Mouse (Mus musculus) midbrain, embryonic 14.5 days (tissue): ENCODE measurements around the gene Chl1. TPM values are rescaled to one million over a fixed set of nuclear protein-coding genes. Genes with fewer than 3 reads are reported as not detected.

ENCODE experiments used
- ATAC-seq: fragments of 200-750 bp; cut with Nextera tagmentation; 2 replicates; pipeline ENCODE4 v1.8.0; 2017; ENCODE audit warnings: moderate number of reproducible peaks, moderate library complexity; ENCODE audit not compliant: low FRiP score, low TSS enrichment
- DNase-seq: peaks from one replicate; pipeline ENCODE4 v3.0.0-alpha.2; 2015
- H3K27ac ChIP-seq: fragments of 300-500 bp; sonication (generic); replicated peaks from 2 replicates; pipeline ENCODE4 v1.5.1; 2014; ENCODE audit warnings: mild to moderate bottlenecking, low read depth, low read length, moderate library complexity
- H3K27me3 ChIP-seq: fragments of 300-500 bp; sonication (generic); 2 replicates; pipeline ENCODE4 v1.6.1; 2014; ENCODE audit warnings: low read length, control low read depth, mixed read lengths; ENCODE audit not compliant: control insufficient read depth, insufficient read depth
- H3K36me3 ChIP-seq: fragments of 300-500 bp; sonication (generic); 2 replicates; pipeline ENCODE4 v1.6.1; 2014; ENCODE audit warnings: low read length, control low read depth; ENCODE audit not compliant: control insufficient read depth, insufficient read depth
- H3K4me1 ChIP-seq: fragments of 300-500 bp; sonication (generic); 2 replicates; pipeline ENCODE4 v1.6.1; 2014; ENCODE audit warnings: mild to moderate bottlenecking, antibody characterized with exemption, low read length, control low read depth; ENCODE audit not compliant: control insufficient read depth, insufficient read depth
- H3K4me2 ChIP-seq: fragments of 300-500 bp; sonication (generic); 2 replicates; pipeline ENCODE4 v1.6.1; 2014; ENCODE audit warnings: mild to moderate bottlenecking, low read length, moderate library complexity
- H3K4me3 ChIP-seq: fragments of 300-500 bp; sonication (generic); replicated peaks from 2 replicates; pipeline ENCODE4 v1.5.1; 2014; ENCODE audit warnings: low read depth, low read length
- H3K9ac ChIP-seq: fragments of 300-500 bp; sonication (generic); replicated peaks from 2 replicates; pipeline ENCODE4 v1.6.1; 2014; ENCODE audit warnings: mild to moderate bottlenecking, low read length, moderate library complexity
- H3K9me3 ChIP-seq: fragments of 300-500 bp; sonication (generic); 2 replicates; pipeline ENCODE4 v1.6.1; 2016; ENCODE audit warnings: low read length, control low read depth, mixed read lengths; ENCODE audit not compliant: control insufficient read depth
- WGBS: fragments of 180-500 bp; shearing (Covaris S2); extraction: QIAGEN DNeasy Blood & Tissue Kit; methylation state at CpG from one replicate; pipeline ENCODE4 v1.1.7; 2014; 5-methylcytosine and 5-hydroxymethylcytosine counted together
- polyA plus RNA-seq: library from polyadenylated mRNA; unstranded; fragments of >200 nt; fragmentation: Nextera tagmentation; extraction: Ambion mirVana; gene quantifications from 2 replicates; pipeline ENCODE4 v1.2.1, GENCODE M21; 2014

The Chl1 gene
- polyA plus RNA-seq, 1 experiment from 2014 or later, result 146 TPM

GRCm38 (mm10) chr6:103692511-103692910, 182.1 kb downstream of the Chl1 start:
- no peaks in the 10 kb centered on the region for H3K9me3 ChIP-seq
- ATAC-seq, result no peak
- H3K4me1 ChIP-seq, result no peaks in the 10 kb centered on the region
- H3K4me2 ChIP-seq, result no peak overlapping the region
- H3K27ac ChIP-seq, result no peak overlapping the region
- no peak overlapping the region for H3K9ac ChIP-seq
- DNase-seq, result no peak
- WGBS, result 83% methylated on average over 3 of the region's 3 CpGs
- peaks cover 21% of the 10 kb centered on the region for H3K36me3 ChIP-seq
- no peak overlapping the region for H3K4me3 ChIP-seq
- H3K27me3 ChIP-seq, result no peaks in the 10 kb centered on the region

- 69% methylated on average over 7 of the region's 7 CpGs for WGBS
- Histone ChIP-seq H3K4me1 (no peaks in the 10 kb centered on the region), H3K9me3 (no peaks in the 10 kb centered on the region), H3K36me3 (peaks cover 33% of the 10 kb centered on the region), H3K27me3 (no peaks in the 10 kb centered on the region), H3K4me2 (no peak overlapping the region), H3K9ac (no peak overlapping the region), H3K27ac (no peak overlapping the region), H3K4me3 (no peak overlapping the region)
- peak; percentile 85 for DNase-seq
- no peak for ATAC-seq
These were observed 187.1 kb downstream of the Chl1 start for GRCm38 (mm10) chr6:103697349-103698028.

DNA sequence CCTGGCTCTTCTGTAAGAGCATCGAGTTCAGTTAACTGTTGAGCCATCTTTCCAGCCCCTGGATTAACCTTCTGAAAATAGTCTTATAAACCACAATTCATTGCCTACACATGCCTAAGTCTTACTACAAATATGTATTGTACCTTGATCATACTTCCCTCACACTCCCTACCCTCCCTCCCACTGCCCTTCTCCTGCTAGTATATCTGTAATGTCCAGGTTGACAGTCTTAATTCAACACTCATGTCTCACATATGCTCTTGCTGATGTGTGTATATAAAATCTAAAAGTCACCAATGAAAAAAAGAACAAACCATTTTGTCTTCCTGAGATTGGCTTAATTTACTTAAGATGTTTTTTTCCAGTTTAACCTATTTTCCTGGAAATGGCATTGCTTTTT, 189.1 kb downstream of the Chl1 start:
- ATAC-seq, result no peak
- H3K27ac ChIP-seq, result no peak overlapping the region
- H3K4me2 ChIP-seq, result no peak overlapping the region
- 94% methylated on average over 1 of the region's 1 CpGs for WGBS
- DNase-seq, result no peak
- no peak overlapping the region for H3K4me3 ChIP-seq
- H3K36me3 ChIP-seq, result peaks cover 25% of the 10 kb centered on the region
- H3K9ac ChIP-seq, result no peak overlapping the region
- no peaks in the 10 kb centered on the region for H3K9me3 ChIP-seq
- H3K27me3 ChIP-seq, result no peaks in the 10 kb centered on the region
- H3K4me1 ChIP-seq, result no peaks in the 10 kb centered on the region

DNA sequence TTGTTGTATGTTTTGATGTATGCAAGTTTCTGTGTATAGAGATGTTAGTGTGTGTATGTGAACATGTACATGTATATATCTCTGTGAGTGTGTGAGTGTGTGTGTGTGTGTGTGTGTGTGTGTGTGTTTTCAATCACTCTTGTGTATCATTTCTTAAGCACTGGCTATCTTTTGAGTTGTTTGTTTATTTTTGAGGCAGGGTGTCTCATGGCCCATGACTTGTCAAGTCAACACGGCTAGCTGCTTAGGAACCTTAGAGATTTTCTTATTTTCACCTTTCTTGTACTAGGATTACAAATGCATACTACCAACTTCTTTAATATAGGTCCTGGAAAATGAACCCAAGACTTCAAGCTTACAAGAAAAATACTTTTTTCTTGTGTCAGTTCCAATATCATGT, 189.5 kb downstream of the Chl1 start:
- ATAC-seq (no peak), DNase-seq (no peak)
- Histone ChIP-seq H3K9ac (no peak overlapping the region), H3K4me2 (no peak overlapping the region), H3K4me1 (no peaks in the 10 kb centered on the region), H3K36me3 (peaks cover 25% of the 10 kb centered on the region), H3K9me3 (no peaks in the 10 kb centered on the region), H3K27ac (no peak overlapping the region), H3K4me3 (no peak overlapping the region), H3K27me3 (no peaks in the 10 kb centered on the region)
- WGBS, result 86% methylated on average over 1 of the region's 1 CpGs

GRCm38 (mm10) chr6:103700336-103700735, 189.9 kb downstream of the Chl1 start:
- Histone ChIP-seq H3K4me3 (no peak overlapping the region), H3K4me2 (no peak overlapping the region), H3K27me3 (no peaks in the 10 kb centered on the region), H3K9me3 (no peaks in the 10 kb centered on the region), H3K9ac (no peak overlapping the region), H3K4me1 (no peaks in the 10 kb centered on the region), H3K27ac (no peak overlapping the region), H3K36me3 (peaks cover 23% of the 10 kb centered on the region)
- no peak for ATAC-seq
- 84% methylated on average over 7 of the region's 7 CpGs for WGBS
- no peak for DNase-seq

- no peak for DNase-seq
- H3K4me1 ChIP-seq, result no peaks in the 10 kb centered on the region
- 83% methylated on average over 3 of the region's 3 CpGs for WGBS
- H3K4me3 ChIP-seq, result no peak overlapping the region
- H3K4me2 ChIP-seq, result no peak overlapping the region
- no peak for ATAC-seq
- no peaks in the 10 kb centered on the region for H3K27me3 ChIP-seq
- no peaks in the 10 kb centered on the region for H3K9me3 ChIP-seq
- H3K27ac ChIP-seq, result no peak overlapping the region
- peaks cover 35% of the 10 kb centered on the region for H3K36me3 ChIP-seq
- H3K9ac ChIP-seq, result no peak overlapping the region
These were observed 196.0 kb downstream of the Chl1 start for GRCm38 (mm10) chr6:103706366-103706765.

- H3K9ac ChIP-seq, result no peak overlapping the region
- H3K27me3 ChIP-seq, result no peaks in the 10 kb centered on the region
- ATAC-seq (no peak), DNase-seq (peak; percentile 67)
- no peak overlapping the region for H3K4me2 ChIP-seq
- H3K4me1 ChIP-seq, result no peaks in the 10 kb centered on the region
- H3K4me3 ChIP-seq, result no peak overlapping the region
- H3K9me3 ChIP-seq, result no peaks in the 10 kb centered on the region
- H3K27ac ChIP-seq, result no peak overlapping the region
- H3K36me3 ChIP-seq, result no peaks in the 10 kb centered on the region
These were observed 228.9 kb downstream of the Chl1 start for GRCm38 (mm10) chr6:103739291-103739690.

DNA sequence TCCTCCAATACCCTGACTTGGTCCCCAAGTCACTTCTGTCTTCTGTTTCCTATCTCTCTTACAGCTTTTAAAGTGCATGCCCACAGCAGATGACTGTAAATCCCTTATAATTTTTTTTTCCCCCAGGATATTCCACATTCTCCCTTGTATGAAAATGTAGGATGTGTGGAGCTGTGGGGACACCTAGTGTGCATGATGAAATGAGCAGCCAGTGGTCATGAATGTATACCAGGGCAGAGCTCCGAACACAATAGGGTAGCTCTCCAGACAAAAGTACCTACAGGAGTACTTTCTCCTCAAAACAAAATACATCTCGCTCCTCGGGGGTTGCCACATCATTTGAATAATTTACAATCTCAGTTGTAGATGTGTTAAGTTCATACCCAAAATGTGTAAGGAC, 232.4 kb downstream of the Chl1 start:
- Histone ChIP-seq H3K27me3 (no peaks in the 10 kb centered on the region), H3K4me2 (no peak overlapping the region), H3K9me3 (no peaks in the 10 kb centered on the region), H3K4me3 (no peak overlapping the region), H3K27ac (no peak overlapping the region), H3K36me3 (no peaks in the 10 kb centered on the region), H3K4me1 (no peaks in the 10 kb centered on the region), H3K9ac (no peak overlapping the region)
- WGBS, result 52% methylated on average over 3 of the region's 3 CpGs
- peak; percentile 58 for DNase-seq
- ATAC-seq, result peak; percentile 63; the same call in 1 of the 2 replicates

DNA sequence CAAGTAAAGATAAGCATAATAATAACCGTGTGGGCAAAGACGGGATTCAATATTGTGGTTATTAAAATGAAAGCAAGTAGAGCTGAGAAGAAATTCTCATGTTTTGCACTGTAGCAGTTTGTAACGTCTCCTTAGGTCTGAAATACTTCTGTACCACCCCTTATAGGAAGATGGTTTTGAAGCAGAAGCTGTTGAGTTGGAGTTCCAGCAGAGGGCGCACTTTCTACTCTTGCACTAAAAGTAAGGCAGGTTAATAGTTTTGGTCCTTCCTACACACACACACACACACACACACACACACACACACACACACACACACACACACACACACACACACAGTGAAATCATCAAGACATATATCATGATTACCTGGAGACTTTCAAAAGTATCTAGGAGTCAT, 235.7 kb downstream of the Chl1 start:
- no peak overlapping the region for H3K4me3 ChIP-seq
- no peaks in the 10 kb centered on the region for H3K27me3 ChIP-seq
- H3K9me3 ChIP-seq, result no peaks in the 10 kb centered on the region
- no peak overlapping the region for H3K27ac ChIP-seq
- H3K9ac ChIP-seq, result no peak overlapping the region
- DNase-seq (peak; percentile 75), ATAC-seq (no peak)
- 33% methylated on average over 4 of the region's 4 CpGs for WGBS
- no peak overlapping the region for H3K4me2 ChIP-seq
- H3K4me1 ChIP-seq, result peaks cover 10% of the 10 kb centered on the region; the same call in 1 of the 2 replicates
- no peaks in the 10 kb centered on the region for H3K36me3 ChIP-seq
